Mouse (Mus musculus) urinary bladder, adult 2 months (tissue): ENCODE results near the gene Sirt3. TPM values are rescaled to one million over a fixed set of nuclear protein-coding genes. Genes with fewer than 3 reads are reported as not detected.

Source experiments
- DNase-seq: peaks from one replicate; pipeline ENCODE4 v3.0.0; 2022; ENCODE audit warnings: low spot score
- polyA plus RNA-seq: library from polyadenylated mRNA; depleted of rRNA; stranded (reverse); fragments of >200 nt; gene quantifications from 2 replicates; pipeline ENCODE4 v1.2.3, GENCODE M21; 2012

Gene Sirt3
- polyA plus RNA-seq, 1 experiment, result 38.5 TPM

- DNase-seq, result no peak
These were observed 33.5 kb downstream of the Sirt3 start for GRCm38 (mm10) chr7:140848591-140848990.

DNA sequence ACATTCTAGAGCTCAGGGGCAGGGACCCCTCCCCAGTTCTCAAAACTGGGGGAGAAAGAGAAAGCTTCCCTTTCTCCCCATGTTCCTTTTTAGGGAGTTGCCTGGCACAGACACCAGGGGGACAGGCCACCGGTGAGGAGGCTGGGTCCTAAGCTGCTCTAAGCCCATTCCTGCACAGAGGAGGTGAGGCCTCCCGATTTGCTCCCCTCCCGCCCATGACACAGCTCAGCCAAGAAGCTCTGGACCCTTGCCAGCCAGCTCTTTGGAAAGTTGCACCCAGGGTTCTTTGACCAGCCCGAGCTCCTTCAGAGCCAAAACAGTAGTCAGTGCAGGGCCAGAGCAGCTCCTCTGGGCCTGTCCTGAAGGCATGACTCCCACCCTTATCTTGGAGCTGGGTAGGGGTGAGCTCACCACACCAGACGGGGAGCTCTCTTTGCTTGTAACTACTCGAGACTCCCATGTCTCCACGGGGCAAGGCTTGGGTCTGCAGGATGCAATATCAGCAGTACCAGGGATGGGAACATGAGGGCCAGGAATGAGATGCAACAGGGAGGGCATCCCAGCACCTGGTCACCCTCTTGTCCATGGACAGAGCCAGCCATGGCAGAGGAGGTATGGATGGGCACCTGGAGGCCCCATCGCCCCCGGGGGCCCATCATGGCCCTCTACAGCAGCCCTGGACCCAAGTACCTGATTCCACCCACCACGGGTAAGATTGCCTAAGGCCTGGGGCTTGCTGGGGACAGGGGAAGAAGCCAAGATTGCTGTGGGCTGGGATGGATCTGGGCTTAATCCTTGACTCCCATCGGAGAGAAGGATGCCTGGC is 34.1 kb downstream of the Sirt3 start, which contains the start of gene Odf3:
Odf3 (plus strand) TSS at position 51 of the 826 bp plus-strand sequence.
- DNase-seq, result no peak

- DNase-seq, result no peak
These were observed 35.4 kb downstream of the Sirt3 start for GRCm38 (mm10) chr7:140846676-140847075.

DNA sequence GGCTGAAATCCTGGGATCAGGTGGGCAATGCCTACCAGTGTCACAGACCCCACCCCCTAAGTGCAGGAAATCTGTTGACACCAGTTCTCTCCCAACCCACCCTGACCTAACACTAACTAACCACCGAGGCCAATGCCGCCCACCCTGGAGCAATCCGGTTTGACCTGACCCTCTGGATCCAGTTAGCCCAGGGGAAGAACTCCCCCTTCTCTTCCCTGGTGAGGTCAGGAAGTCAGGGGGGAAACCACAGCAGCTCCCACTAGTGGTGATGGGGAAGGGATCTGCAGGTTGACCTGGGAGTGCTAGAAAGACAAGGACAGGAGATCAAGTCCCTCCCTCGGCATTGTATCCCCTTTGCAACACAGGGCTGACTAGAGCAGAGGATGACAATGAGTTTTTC is 36.4 kb downstream of the Sirt3 start:
- no peak for DNase-seq

DNA sequence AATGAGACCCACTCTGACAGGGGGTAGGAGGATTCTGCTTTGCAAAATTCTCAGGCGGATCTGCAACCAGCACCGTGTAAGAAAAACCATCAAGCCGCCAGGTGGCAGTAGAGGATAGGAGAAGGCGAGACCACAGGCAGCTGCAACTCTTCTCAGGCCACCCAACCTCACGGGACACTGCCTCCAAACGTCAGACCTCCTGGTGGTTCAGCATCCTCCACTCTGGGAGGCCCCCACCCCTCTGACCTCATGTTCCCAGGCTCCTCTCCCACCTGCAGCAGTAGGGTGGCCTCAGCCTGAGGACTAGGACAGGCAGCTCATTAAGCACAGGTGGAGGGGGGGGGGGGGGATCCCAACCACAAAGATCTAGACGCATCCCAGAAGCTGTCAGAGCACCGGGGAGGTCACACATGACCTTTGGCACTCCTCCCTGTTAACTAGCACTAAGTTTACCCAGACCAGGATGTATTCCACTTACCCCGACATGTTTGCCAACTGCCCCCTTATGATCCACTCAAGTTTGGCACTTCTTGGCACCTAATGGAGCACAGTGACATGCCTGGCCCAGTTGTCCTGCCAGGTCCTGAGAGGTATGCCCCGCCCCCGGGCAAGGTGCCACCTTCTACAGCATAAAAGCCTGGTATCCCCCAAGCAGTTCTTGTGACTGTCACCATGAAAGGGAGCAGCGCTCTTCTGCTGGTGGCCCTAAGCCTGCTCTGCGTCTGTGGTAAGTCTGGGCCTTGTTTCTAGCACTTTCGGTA is 37.0 kb downstream of the Sirt3 start, which contains the start of gene Scgb1c1:
Scgb1c1 (plus strand) TSS at position 643 of the 761 bp plus-strand sequence.
- DNase-seq, result peak; percentile 77

DNA sequence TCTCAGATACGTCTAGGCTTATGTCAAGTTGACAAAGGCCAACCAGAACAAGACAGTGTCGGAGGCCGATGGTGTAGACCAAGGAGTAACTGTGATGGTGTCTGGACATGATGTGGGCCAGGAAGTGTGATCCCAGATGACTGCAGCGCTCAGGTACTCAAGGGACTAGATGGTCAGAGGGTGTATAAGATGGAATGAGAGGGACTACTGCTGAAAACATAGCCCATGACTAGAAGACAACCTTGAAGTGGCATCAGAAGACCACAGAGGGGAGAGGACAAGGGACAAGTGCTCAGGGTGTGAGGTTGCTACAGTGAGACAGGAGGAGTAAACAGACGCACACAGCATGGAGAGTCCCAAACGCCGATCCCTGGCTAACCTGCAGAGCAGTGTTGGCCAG is 38.3 kb downstream of the Sirt3 start:
- DNase-seq, result peak; percentile 17

DNA sequence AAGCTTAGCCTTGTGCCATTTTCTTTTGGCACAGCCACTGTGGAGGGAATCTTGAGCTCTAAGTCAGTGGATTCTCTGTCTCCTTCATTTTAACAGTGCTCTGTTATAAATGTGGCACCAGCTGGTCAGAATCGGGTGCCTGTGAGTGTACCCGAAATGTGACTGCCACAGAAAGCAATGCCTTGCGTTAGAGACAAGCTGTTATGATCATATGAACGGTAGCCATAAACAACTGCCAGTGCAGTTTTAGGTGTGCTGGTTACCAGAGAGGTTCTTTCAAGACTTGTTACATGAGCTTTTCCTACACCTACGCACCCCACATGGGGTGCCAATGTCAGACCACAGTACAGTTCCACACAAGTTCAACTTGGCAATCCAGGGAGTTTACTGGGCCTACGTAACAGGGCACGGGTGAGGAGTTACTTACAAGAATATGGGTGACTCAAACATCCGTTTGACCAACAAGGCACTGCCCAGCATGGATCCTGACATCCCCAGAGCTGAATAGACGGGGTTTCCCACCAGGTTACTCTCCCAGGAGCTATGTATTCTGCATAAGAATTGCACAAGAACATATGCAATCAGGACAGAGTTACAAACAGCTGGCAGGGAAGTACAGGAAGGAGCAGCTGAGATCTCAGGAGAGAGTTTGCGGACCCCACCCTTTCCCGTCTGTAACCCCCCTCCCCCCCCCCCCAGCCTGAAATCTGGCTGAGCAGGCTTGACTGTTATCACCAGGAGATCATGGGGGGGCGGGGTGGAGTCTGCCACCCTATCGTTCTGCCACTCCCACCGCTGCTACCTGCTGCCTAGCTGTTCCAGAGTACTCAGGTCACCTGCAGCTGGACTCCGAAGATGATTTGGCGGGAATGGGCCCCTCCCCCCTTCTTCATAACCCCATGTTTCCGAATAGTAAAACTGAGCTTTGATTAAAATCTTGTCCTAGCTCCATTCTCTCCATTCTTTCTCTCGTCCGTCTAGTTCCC is 41.1 kb downstream of the Sirt3 start:
- DNase-seq, result peak; percentile 19

- DNase-seq, result peak; percentile 13
These were observed 42.6 kb downstream of the Sirt3 start for GRCm38 (mm10) chr7:140839556-140839955.

DNA sequence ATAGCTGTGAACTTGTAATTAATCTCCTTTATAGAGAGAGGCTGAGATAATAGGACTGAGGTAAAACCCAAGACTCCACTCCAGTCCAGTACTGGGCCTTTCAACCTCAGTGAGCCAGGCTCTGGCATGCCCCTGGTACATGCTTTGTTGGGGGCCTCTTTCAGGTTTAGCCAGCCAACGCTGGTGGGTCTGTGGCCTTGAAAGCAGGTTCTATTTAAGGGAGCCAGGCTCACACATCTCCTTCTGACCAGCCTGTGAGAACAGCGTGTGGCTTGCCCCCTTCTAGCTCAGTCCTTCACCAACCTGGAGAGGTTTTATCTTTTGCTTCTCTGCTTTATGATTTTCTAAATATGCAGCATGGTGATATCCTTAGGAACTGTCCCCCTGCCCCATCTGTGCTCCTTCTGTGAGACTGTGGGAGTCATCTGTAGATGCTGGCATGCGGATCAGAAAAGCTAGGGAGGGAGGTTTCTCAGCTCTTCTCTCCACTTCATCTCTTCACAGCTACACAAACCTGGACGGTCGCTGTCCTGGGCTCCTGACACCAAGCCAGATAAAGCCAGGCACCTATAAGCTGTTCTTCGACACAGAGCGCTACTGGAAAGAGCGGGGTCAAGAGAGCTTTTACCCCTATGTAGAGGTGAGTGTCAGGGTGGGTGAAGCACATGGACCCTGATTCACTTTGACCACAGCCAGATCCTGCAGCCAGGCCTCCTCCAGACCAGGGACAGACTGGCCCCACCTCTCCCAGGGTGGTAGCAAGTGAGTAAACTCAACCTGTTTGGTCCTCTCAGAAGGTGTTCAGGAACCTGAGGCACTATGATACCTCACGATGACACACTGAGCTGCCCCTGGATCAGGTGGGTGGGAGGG is 45.6 kb downstream of the Sirt3 start:
- peak; percentile 16 for DNase-seq

GRCm38 (mm10) chr7:140835758-140836087 is 46.4 kb downstream of the Sirt3 start:
- DNase-seq, result peak; percentile 15

DNA sequence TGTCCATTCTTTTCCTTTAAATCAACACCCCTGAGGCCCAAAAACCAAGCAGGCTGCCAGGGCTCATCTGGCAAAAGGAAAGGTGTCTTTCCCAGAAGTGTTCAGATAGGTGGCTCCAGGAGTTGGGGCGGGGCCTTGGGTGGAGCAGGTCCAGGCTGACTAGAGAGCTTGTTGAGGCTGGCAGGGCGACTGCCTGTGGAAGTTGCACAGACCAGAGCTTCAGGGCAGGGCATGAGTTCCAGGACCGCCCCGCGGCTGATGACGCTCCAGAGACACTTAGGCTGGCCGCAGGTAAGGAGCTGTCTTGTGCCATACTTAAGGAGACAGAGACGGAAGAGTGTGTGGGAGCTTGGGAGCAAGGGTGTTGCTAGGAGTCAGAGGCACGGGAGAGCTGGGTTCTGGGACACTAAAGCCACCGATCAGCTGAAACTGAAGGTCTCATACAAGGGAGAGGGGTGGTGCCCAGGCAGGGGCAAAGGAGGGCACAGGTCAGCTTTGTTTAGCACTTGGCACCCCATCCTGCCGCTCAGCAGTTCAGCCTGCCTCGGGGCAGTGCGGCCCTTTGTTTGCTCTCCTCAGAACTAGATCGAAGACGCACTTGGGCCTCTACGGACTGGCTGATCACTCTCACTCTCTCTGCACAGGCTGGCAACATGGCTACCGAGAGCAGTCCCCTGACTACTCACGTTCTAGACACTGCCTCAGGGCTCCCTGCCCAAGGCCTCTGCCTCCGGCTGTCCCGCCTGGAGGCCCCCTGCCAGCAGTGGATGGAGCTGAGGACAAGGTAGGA is 46.9 kb downstream of the Sirt3 start, which contains the start of gene Urah:
Urah (plus strand) TSS at position 51 of the 790 bp plus-strand sequence.
- DNase-seq, result peak; percentile 46

- no peak for DNase-seq
These were observed 48.8 kb downstream of the Sirt3 start for GRCm38 (mm10) chr7:140833341-140833740.

DNA sequence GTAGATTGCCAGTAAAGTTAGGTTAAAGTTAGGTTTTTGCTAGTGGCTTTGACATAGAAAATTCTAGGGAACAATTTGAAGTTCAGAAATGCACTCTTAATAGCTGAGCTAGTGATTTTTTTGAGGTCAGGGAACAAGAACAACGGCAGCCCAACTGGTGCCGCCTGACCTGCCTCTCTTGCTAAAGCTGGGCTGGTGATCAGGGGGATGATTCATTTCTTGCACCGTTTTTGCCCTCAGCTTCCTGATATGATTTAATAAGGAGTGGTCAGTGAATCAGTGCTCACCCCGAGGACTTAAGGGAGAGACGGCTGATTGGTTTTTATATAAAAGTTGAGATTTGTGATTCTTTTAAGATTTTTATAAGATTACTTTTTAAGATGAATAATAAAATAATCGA is 50.7 kb downstream of the Sirt3 start:
- no peak for DNase-seq

DNA sequence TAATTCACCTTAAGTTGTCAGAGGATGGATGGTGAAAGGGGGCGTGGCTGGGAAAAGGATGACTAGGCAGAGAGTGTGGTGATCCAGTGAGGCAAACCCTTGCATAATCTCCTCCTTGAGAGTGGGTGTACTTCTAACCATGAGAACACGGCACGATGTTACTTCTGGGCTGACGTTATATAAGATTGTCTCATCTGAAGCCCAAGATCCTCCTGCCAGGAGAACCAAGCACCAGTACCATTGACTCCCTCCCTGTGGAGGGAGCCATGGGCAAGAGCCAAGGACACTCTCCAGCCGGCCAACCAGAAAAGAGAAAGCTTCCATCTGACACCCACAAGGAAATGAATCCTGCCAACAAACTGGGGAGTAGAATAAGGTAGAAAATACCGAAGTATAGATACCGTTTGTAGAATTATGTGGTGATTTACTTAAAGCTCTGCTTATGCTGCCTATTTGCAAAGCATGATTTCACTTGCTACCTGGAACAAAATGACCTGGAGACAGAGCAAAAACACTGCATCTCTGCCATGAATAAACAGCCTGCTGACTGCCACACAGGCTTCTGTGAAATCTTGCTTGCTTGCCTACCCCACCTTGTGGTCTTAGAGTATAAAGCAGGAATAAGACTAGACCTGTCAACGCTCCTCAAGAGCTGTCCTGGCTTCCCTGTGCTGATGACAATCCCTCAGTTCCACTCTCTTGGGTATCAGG is 53.8 kb downstream of the Sirt3 start:
- DNase-seq, result no peak

DNA sequence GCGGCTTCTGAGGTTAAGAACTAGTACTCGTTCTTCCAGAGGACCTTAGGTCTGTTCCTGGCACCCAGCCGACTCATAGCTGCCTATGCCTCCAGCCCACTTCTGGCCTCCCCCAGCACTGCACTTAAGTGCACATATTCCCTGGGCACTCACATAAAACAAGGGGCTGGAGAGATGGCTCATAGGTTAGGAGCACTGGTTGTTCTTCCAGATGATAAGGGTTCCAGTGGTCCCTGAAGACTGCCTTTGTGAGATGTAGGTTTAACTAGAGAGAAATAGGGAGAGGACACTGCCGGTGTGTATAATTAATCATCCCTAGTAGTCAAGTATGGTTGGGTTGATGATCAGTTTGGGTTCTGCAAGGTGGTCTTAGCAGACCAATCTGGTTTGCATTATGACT is 59.4 kb downstream of the Sirt3 start:
- DNase-seq, result no peak

DNA sequence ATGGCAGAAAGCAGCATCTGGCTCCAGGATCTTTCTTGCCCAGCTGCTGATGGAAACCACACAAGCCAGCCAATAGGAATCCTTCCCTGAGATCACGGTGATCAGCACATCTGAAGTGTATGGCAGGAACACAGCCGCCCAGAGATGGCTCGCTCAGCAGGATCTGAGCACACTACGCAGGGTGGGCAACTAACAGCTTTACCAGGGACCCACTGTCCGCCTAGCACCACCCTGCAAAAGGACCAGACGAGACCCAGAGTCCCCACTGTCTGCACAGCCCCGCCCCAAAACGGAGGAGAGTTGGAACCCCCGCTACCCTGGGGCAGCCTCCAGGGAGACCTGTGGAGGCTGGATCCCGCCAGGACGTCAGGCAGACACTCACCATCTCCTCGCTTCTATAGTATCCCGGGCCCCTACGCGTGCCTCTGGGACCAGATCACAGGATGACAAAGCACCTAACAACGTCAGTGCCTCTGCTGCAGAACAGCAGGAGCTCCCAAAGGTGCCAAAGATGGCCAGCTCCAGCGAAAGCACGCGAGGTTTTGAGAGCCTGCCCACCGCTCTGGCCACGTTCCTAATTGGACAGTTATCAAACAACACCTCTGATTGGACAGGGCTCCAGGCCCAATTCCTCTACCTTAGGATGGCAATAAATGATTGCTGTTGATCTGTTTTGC is 60.3 kb downstream of the Sirt3 start, which contains the start of gene Zfp941:
Zfp941 (minus strand) TSS at position 526 of the 677 bp plus-strand sequence.
- DNase-seq, result no peak

DNA sequence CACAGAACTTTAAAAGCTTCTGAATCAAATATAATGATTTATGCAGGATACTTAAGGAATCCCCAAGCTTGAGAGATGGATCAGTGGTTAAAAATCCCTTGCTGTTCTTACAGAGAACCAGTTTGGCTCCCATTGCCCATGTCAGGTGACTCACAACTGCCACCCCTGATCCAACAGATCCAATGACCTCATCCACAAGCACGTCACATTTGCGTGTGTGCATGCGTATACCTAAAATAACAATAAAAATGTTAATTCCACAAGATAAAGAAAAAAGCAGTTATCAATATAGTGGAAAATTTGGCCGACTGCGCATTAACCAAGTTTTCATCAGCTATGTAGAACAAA is 60.8 kb downstream of the Sirt3 start:
- DNase-seq, result no peak

GRCm38 (mm10) chr7:140820173-140820572 is 61.9 kb downstream of the Sirt3 start:
- no peak for DNase-seq
